Mouse (Mus musculus): Measurements from ENCODE around the gene Ddx10.

The Ddx10 gene

DNA sequence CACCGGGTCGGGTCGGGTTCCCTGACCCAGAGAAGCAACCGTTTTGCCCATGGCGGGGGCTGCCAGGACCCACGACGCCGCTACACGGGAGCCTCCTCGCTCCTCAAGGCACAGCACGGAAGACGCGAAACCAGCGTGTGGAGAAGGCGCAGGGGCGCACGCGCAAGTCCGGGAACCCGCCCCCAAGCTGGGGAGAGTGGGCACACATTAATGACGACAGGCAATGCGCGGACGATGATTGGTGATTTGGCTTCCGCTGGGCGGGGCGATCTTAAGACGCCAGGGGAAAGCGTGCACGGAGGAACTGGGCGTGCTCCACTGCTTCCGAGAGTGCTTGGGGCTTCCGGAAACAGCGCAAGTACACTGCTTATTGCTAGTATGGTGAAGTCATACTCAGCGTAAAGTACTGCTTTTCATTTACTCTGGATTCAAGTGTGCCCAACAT is at the start of gene Ddx10:
Ddx10 (minus strand) TSS at position 101 of the 445 bp plus-strand sequence.
- DNase-seq (ENCODE audit: low spot score in 2 of 2) = peak; percentile 97 to 98

DNA sequence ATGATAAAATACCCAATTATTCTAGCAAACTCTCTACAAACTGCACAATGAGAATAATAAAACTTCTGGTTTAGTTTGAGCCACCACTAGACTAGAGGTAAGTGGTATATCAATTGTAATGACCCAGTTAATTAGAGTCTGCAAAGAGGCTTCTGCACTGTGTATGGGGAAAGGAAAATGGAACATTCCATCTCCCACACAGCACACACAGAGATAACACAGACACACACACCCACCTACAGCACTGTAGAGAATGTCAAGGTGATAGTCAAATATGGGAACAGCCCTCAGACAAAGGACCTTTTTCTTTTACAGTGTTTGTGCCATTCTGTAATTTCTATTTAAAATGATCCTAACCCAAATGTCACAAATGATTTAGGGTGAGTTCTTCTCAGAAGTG is 45.0 kb upstream of the Ddx10 start:
- DNase-seq (ENCODE audit: low spot score in 2 of 2) = no peak

DNA sequence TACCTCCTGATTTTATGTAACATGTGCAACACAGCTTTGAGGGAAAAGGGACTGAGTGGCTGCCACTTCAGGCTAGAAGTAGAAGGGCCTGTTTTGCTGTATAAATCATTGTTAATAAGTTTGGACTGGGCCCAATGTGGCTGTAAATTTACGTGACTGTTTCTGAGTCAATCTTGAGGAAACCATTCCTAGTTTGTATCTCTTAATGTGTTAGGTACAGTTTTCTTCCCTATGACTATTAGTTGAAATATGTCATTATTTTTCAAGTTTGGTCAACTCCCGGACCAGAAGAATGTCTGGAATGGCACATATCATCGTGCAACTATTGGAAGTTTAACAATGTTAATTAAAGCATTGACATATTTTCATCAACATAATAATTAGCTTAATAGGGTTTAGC is 42.2 kb upstream of the Ddx10 start:
- DNase-seq (ENCODE audit: low spot score in 2 of 2) = no peak

DNA sequence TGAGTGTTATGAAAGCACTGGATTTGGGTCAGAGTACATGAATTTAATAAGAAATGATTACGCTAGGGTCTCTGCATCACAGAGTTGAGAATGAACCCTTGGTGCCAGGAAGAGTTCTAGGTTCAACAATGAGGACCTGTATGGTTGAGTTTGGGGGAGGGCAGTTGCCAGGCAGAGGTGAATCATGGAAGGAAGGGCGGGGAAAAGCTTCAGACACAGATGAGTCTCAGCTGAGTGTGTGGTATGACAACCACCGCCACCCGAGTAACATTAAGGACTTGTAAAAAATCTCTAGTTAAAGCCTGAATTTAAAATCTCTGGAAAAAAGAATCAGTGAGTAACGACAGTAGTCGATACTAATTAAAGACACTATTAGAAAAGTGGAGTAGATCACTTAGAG is 38.9 kb upstream of the Ddx10 start:
- no peak for DNase-seq (ENCODE audit: low spot score in 2 of 2)

DNA sequence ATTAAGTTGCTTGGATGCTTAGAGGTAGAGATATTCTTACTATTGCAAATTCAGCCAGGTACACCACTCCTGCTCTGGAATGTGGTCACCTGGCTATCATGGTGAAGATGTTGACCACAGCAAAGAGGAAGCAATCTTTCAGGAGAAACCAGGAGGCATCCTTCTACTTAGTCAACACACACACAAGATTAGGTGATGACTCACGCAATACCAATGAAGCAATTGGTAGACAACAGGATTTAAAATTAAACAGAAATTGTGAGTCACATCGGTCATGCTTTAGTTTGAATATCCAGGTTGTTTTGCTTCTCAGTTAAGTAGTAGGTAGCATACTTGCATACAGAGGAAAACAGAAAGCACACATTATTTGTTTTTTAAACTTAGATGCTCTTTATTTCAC is 31.1 kb upstream of the Ddx10 start:
- no peak for DNase-seq (ENCODE audit: low spot score in 2 of 2)

DNA sequence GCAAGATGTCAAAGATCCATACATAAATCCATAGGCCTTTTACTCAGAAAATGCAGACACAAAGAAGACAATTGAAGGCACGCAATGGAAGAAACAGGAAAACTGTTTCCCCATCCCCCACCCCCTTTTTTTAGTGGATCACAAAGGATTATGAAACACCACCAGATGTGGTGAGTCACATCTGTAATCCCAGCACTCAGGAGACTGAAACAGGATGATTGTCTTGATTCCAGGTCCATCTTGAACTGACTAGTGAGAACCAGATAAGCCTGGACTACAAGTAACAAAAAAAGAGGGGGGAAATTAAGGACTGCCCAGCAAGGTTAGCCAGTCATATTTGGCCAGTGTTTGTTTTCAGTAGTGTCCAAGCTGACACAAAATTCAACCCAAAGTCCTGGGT is 28.5 kb upstream of the Ddx10 start:
- no peak for DNase-seq (ENCODE audit: low spot score in 2 of 2)

DNA sequence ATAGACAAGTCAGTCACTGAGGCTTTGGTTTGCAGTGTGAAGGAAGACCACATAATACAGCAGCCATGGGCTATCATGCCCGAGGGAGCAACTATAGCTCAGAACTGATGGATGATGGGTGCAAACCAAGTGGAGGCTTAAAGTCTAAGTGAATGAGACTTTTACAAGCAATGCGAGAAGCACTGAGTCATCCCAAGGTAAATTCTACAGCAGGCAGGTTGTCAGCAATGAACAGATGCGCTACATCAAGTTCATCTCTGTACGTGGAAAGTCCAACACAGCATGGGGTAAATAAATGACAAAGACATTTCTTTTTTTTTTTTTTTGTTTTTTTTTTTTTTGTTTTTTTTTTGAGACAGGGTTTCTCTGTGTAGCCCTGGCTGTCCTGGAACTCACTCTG is 24.9 kb upstream of the Ddx10 start:
- DNase-seq (ENCODE audit: low spot score in 2 of 2) = no peak

DNA sequence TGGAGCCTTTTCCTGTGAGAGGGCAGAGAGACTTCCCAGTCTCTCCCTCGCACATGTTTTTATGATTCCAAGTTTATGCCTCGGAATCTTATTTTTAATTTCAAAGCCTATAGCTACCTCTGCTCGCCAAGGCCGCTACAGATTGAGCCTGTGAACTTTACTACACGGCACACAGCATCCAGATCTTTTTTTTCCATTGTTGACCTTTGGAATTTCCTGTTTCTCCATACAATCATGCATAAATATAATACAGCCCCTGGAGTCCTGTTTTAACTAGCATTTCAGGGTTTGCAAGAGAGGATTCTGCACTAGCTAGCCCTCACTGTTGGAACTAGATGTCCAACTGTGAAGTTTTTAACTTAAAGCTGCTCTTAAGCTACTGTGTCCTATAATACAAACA is 24.4 kb upstream of the Ddx10 start:
- no peak for DNase-seq (ENCODE audit: low spot score in 2 of 2)

DNA sequence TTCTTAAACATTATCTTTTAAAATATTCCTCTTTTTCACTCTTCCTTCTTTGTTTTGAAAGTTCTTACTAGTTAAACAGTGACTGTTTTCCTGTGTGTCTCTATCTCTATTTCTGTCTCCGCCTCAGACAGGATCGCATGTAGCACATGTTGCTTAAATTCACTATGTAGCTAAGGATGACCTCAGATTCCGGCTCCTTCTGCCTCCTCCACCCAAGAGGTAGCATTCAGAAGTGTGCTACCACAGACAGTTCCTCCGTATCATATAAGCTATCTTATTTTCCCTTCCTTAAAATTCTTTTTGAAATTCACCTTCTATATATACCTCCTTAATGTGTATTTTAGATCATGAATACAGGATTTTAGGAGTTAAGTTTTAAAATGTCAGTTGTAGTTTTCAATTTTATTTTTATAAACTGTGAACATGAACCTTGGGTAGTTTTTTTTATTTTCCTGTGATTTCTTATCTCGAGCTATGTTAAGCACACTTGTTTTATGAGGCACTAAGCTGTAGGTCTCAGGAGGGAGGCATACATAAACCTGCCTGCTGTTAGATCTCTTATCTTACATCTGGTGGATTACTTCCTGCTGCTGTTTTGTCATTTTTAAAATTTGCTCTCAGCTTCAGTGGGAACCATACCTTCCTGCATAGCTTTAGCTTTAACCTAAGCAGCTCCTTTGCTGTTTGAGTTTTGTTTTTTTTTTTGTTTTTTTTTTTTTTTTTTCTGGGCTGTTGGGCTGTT is 23.6 kb upstream of the Ddx10 start:
- no peak for DNase-seq (ENCODE audit: low spot score in 2 of 2)

DNA sequence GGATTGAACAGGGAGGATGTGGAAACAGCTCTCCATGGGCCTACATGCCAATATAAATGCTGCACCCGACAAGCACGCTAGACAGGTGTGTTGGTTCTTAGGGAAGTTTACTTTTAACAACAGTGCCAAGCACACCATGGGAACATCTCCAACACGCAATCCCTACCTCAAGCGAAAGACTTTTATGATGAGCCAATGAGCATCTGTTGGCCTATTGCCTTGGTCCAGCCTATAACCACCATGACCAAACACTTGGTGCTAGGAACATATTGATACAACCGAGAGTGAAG is 21.6 kb upstream of the Ddx10 start:
- no peak for DNase-seq (ENCODE audit: low spot score in 2 of 2)

DNA sequence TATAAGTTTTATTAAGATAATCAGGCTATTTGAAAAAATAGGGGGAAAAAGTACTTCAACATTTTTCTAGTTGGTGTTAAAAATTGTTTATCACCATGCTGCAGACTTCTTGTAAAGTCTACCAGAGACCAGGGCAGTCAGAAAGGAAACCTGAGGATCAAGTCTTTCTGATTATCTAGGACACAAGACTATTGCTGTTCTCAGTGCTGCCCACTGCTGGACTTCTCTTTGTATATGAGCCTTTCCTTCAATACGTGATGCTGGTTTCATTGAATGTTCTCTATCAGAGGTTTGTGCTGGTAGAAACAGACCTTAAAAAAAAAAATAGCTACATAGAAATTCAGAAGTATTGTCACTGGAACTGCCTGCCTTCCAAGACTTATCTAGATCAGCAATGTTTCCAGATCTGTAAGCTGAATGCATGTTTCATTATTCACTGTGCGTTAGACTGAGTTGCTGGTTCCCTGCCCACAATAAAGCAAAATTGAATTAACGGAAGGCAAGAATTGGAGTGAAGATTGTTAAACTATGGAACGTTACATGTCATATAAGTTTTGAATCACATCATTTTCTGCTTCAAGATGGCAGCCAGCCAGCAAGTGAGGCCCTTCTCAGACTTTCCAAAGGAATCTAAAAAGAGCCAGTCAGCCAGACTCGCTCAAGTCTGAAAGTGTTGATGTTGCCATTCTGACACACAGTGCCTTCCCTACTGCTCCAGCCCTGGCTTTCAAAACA is 21.0 kb upstream of the Ddx10 start:
- DNase-seq (ENCODE audit: low spot score in 2 of 2) = no peak

DNA sequence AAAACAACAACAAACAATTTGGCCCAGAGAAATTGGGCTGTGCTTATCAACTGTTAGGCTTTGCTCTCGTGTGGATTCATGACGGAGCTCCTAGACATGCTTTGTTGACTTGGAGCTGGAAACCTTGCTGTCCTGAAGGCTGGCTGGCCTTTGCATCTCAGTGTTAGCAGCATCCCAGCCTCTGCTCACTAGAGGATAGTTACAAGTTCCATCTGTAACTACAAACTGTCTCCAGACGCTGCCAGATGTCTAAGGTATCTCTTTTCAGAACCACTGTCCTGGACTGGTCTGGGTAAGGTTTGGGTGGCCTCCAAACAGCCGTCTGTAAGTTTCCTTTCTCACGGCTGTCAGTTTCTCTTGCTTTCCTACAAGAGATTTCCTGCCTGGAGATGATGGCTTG is 20.2 kb upstream of the Ddx10 start:
- no peak for DNase-seq (ENCODE audit: low spot score in 2 of 2)

DNA sequence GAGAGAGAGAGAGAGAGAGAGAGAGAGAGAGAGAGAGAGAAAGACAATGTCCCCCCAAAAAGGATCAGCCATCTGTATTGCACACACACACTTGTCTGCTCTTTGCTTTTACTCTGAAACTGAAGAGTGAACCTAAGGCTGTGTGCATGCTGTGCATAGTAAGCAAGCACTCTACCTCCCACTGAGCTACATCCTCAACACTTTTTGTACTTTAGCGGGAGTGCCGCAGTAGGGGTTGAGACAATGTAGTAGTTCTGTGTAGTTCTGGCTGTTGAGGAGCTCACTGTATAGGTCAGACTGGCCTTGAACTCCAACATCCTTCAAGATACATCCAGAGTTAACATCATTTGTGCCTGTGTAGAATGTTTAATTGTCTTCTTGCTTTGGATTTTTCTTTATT is 17.7 kb upstream of the Ddx10 start:
- DNase-seq (ENCODE audit: low spot score in 2 of 2) = no peak

DNA sequence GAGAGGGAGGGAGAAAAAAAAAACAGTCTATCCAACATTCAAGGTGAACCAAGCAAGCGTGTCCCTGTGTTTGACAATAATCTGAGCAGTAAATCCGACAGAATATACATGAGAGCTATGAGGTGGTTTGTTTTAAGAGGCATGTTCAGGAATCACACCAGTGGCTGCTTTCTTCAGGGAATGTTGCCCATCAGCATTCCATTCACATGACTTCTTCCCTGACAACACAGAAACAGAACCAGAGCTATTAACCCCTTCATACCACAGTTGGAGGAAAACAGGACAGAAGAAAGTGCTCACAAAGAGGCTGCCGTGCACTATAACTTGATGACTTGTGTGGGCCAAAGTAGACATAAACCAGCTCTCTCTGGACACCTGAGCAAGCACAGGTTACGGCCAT is 16.5 kb upstream of the Ddx10 start:
- DNase-seq (ENCODE audit: low spot score in 2 of 2) = no peak

DNA sequence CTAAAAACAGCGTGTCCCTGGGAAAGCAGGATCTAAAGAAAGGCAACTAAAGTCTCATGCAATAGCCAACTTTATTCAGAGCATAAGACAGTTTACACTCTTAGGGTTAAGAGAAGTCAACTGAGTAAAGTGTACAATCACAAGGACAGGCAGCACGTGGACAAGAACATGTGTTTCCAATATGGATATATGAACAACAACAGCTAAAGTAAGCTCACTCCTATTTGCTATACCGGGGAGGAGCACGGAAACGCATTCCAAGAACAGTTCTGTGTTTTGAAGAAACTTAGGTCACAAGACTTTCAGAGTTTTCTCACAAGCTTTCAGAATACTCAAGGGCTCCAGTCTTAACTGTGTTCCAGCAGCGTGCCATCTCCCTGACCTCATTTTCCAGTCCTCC is 10.3 kb upstream of the Ddx10 start:
- no peak for DNase-seq (ENCODE audit: low spot score in 2 of 2)

DNA sequence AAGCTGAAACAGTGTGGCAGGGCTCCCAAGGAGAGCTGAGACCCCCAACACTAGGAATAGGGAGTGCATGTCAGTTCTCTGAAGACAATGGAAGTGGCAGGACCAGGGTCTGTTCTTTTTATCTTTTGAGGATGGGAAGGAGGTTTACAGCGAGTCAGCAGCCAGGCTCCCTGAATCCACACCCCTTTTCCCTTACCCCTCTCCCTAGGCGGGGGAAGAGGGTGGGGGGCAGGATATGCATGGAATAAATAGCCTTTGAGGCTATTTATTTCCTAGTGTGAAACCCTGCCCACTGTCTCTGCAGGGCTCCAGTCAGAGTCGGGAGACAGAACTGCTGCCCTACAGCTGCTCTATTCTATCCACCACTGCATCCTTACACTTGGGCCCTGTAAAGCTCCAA is 9.9 kb upstream of the Ddx10 start:
- DNase-seq (ENCODE audit: low spot score in 2 of 2) = no peak

DNA sequence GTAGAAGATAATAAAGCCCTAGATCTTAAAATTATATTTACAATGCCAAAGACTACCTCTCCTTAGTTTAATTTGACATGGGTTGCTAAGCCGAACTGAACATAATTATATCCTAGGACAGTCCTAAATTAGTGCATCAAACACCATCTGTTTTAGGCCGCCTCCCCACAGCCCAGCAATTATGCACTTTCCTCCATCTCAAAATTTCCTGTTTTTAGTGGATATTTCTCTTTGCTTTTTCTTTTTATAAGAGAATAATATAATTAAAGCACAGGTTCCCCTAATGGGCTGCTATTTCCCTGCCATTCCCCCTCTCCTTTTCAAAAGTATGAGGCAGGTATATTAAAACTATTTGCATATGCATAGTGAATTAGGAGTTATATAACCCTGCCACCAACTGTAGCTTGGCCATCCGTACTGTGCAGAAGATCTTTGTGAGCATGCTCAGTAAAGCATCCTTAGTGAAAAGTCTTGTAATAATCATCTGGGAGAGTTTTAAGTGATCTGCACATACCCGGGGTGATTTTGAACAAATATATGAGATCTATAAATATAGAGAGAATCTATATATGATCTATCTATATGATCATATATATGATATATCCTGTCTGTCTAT is 8.9 kb upstream of the Ddx10 start:
- no peak for DNase-seq (ENCODE audit: low spot score in 2 of 2)

DNA sequence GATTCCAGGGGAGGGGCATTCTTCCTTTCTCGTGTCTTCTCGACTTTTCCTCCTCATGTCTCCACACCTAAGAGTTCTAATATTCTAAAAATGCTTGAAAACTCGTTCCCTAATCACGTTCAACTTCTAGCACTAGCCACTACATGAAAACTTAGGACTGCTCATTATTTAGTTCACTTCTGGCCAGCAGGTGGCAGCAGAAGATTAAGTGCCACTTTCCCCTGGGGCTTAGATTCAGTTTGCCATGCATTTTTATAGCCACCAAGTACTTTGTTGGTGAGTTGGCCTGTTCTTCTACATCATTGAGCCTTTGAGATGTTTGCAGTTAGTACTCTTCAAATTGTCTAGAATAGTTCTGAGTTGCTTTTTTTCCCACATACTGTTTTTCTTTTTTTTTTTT is 6.5 kb upstream of the Ddx10 start:
- peak; percentile 43 to 71 for DNase-seq (ENCODE audit: low spot score in 2 of 2)

DNA sequence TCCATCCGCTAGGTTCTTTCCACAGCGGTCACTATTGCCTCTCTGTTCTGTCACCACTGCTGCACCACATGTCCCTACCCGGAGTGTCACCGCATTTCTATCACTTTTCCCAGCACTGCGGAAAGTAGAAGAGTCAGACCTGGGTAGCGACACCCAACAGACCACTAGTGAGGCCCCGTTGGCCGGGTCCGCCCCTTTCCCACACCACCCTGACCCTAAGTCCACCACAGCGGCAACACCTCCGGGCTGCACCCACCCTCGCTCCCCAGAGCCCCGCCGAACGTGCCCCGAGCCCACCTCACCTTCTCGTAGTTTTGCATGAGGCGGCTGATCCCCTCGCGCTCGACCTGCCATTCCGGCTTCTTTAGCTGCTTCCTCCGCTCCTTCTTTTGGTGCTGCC is 337 bp downstream of the Ddx10 start:
- no peak for DNase-seq (ENCODE audit: low spot score in 2 of 2)

DNA sequence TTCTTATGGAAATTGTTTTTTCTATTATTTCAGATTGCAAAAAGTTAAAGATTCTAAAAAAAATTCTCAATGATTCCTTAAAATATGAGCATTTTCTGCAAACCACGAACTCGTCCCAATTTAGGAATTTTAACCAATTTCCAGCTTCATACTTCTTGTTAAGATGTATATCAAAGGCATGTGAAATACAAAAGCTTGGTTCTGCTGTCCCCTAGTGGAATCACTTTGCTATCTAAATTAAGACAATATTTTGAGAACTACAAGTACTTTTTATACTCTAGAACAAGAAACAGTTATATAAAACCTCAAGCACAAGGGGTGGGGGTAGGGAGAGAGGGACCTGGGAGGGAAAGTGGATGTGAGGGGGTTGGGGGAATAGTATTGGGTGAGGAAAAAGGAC is 29.7 kb downstream of the Ddx10 start:
- DNase-seq (ENCODE audit: low spot score in 2 of 2) = no peak

DNA sequence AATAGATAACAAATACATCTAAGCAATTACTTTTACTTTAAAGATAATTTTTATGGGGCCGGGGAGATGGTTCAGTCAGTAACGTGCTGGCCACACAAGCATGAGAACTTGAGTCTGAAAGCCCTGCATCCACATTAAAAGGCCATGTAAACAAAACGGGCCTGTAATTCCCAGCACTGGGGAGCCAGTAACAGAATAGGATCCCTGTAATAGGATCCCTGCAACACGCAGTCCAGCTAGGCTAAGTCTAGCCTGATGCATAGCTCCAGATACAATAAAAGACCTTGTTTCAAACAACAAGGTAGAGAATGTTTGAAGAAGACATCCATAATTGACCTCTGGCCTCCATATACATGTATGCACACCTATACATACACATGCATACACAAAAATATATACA is 39.6 kb downstream of the Ddx10 start:
- DNase-seq (ENCODE audit: low spot score in 2 of 2) = no peak

DNA sequence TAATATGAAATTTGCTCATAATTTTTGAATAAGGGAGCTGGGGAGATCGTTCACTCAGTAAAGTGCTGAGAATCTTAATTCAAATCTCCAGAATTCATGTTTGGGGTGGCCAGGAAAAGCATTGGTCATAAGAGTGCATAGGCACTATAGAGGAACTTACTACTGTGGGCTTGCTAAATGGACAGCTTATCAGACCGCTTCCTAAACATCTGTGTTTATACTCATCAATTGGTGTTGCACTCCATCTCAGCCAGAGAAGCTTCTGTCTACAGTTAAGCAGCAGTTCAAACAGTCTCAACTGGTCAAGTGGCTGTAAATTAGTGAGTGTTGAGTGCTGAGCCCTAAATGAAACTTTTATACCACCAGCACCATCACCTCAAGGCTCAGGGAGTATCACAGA is 73.3 kb downstream of the Ddx10 start:
- DNase-seq (ENCODE audit: low spot score in 2 of 2) = no peak

DNA sequence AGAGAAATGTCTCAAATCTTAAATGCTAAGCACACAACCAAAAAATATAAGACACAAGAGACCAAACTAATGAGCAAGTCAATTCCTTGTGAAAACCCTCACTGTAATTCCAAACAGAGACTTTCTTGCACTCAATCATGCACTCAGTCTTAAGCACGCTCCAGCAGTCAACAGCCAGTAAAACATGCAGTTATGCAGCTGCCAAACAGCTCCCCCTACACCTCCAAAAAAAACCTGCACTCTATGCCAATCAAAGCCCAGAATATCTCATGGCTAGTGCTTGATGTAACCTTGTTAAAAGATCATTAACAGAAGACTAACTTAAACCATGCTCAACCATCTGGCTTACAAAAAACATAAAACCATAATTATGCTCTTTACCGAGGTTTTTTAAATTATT is 74.6 kb downstream of the Ddx10 start:
- DNase-seq (ENCODE audit: low spot score in 2 of 2) = no peak

Data from frontal cortex, postnatal 14 days (tissue).